Mouse (Mus musculus) CH12F3 (cell line): ENCODE data around the gene Ust.

Experiments
- in situ Hi-C: fragments of 300-500 bp; cut with MboI; formaldehyde crosslinking; loops from 2 replicates; pipeline ENCODE4 v1.14.3; 2020; ENCODE audit warnings: low sequenced_read_pairs

Ust gene

GRCm38 (mm10) chr10:8195730-8196129 lies 322.9 kb downstream of the Ust start:
- in situ Hi-C loops = loop anchor here (10.0 kb wide), 1 partner anchor 311 kb away; no protein-coding TSS in a partner anchor

GRCm38 (mm10) chr10:8189331-8189981 lies 329.2 kb downstream of the Ust start:
- in situ Hi-C loops = no loop called here

- in situ Hi-C loops = no loop called here
Measured at GRCm38 (mm10) chr10:8185586-8185985, 333.0 kb downstream of the Ust start.

GRCm38 (mm10) chr10:8184711-8185110 lies 333.9 kb downstream of the Ust start:
- in situ Hi-C loops = no loop called here

- in situ Hi-C loops = no loop called here
Measured at GRCm38 (mm10) chr10:8183171-8183570, 335.5 kb downstream of the Ust start.

- in situ Hi-C loops = no loop called here
Measured at GRCm38 (mm10) chr10:8181596-8182185, 336.9 kb downstream of the Ust start.

GRCm38 (mm10) chr10:8177618-8178017 lies 341.0 kb downstream of the Ust start:
- in situ Hi-C loops = no loop called here

- in situ Hi-C loops = no loop called here
Measured at GRCm38 (mm10) chr10:8176351-8177053, 342.1 kb downstream of the Ust start.

GRCm38 (mm10) chr10:8176008-8176350 lies 342.6 kb downstream of the Ust start:
- in situ Hi-C loops = no loop called here

- in situ Hi-C loops = no loop called here
Measured at GRCm38 (mm10) chr10:8174697-8175096, 343.9 kb downstream of the Ust start.

GRCm38 (mm10) chr10:8174230-8174629 lies 344.4 kb downstream of the Ust start:
- in situ Hi-C loops = no loop called here

GRCm38 (mm10) chr10:8173032-8173431 lies 345.6 kb downstream of the Ust start:
- in situ Hi-C loops = no loop called here

- in situ Hi-C loops = no loop called here
Measured at GRCm38 (mm10) chr10:8171556-8171955, 347.1 kb downstream of the Ust start.
